Mouse (Mus musculus): ENCODE measurements at regions not wholly inside any gene's neighbourhood (a gene's known extent, or its start where the extent isn't known, plus 50 kb on each side); places are given as distances from the start of the nearest gene placed in this dataset.
A peak's percentile ranks its signal among the peaks of the same experiment; 100 is the strongest.
"Not testable (repeated sequence)": the region's sequence is repeated elsewhere in the genome, so short reads cannot be mapped to it uniquely, and the experiment has no call there.

DNA sequence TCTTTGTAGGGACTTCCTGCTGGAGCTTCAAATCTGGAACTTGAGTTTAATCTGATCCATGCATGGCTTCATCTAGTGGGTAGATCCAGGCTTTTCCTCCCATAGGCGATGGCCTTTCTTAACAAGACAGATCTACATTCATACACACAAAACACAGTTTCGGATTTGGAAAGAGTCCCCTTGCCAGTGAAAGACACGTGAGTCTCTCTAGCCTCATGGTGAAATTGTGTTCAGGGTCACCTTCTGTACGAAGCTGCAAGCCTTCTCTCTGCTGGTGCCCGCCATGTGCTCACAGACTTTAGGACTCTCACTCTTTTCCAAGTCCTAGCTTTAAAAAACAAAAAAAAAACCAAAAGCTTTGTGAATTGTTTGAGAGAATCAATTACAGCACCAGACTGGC, 51.4 kb upstream of the Dlx2 start:
- no peak for ATAC-seq

DNA sequence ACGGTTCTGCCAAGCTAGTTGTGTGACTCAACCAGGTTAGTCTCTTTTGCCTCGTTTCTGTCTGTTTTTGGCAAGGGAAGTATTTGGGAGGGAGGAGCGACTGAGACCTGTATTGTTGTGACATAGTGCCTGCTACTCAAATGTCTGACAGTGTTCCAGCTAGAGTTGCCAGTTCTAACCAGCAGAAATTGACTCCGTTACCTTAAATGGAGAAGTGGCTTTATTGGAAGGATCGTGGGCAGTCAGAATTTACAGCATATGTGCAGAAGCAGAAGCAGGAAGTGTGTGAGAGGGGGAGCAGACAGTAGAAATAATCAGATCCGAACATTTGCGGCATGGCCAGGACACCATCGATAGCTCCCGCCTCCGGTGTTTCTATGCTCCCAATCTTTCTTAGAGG, 51.8 kb upstream of the Dlx2 start:
- no peak for ATAC-seq

GRCm38 (mm10) chr2:71598778-71599177, 52.2 kb upstream of the Dlx2 start:
- peak; percentile 91 for ATAC-seq

- no peak for ATAC-seq
Observed at GRCm38 (mm10) chr2:71600213-71600612, 53.7 kb upstream of the Dlx2 start.

DNA sequence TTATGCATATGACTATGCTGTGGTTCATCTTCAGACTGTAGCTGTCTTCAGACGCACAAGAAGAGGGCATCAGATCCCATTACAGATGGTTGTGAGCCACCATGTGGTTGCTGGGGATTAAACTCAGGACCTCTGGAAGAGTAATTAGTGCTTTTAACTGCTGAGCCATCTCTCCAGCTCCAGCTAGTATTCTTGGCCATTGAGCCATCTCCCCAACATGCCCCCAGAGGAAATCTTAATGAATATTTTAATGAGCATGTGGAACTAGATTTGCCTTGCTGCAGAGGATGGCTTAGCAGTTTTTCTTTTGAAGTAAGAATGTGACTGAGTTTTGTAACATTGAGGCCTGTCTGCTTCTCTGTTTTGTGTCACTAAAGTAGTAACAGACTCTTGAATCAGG, 54.4 kb upstream of the Dlx2 start:
- no peak for ATAC-seq

DNA sequence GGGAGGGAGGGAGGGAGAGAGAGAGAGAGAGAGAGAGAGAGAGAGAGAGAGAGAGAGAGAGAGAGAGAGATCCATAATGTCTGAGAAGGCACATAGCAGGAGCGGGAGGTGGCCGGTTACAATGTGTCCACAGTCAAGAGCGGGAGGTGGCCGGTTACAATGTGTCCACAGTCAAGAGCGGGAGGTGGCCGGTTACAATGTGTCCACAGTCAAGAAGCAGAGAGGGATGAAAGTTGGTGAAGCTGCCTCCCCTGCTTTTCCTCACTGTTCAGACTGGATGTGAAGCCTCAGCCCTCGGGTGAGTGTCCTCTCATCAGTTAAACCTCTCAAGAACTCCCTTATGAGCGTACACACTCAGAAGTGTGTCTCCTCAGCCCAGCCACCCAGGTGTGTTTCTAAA, 57.2 kb upstream of the Dlx2 start:
- not testable (repeated sequence) for ATAC-seq

GRCm38 (mm10) chr2:71605606-71606005, 59.1 kb upstream of the Dlx2 start:
- no peak for ATAC-seq

GRCm38 (mm10) chr2:71607087-71607502, 60.5 kb upstream of the Dlx2 start:
- no peak for ATAC-seq

- no peak for ATAC-seq
Observed at GRCm38 (mm10) chr2:71613216-71613615, 66.7 kb upstream of the Dlx2 start.

DNA sequence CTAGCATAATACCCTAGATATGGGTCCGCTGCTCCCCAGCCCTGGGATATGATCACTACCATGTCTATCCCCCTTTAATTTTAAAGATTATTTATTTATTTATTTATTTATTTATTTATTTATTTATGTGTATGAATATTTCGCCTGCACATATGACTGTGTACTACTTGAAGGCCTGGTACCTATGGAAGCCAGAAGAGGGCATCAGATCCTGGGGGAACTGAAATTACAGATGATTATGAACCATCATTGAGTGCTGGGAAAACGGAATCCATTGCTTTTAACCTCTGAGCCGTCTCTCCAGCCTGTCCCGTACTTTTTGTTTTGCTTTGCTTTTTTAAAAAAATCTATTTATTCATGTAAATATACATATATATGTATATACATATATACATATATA, 70.0 kb upstream of the Dlx2 start:
- ATAC-seq = no peak

- ATAC-seq = no peak
Observed at GRCm38 (mm10) chr2:71621458-71621857, 74.9 kb upstream of the Dlx2 start.

DNA sequence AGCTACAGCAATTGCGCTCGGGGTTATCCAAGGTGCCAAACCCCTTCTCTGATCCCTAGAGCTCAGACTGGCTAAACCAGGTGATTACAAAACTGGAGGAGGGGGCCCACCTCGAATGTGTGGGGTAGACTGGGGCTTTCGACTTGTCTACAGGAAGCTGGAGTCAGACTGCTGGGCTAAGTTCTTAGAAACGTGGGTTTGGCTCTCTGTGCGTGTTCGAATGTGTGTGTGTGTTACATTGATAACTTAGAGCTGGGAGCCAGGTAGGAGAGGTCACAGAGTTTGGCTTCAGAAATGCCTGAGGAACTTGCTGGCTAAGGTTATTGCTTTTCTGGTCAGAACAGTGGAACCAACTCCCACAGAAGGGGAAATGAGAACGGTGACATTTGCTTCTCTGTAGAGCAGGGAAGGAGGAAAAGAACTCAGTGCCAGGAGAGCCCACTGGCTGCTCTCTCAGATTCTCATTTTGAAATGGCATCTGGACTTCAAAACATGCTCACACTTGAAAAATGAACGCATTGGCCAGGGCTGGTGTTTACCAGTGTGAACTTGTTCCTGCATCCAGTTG, 76.1 kb upstream of the Dlx2 start:
- no peak for ATAC-seq

DNA sequence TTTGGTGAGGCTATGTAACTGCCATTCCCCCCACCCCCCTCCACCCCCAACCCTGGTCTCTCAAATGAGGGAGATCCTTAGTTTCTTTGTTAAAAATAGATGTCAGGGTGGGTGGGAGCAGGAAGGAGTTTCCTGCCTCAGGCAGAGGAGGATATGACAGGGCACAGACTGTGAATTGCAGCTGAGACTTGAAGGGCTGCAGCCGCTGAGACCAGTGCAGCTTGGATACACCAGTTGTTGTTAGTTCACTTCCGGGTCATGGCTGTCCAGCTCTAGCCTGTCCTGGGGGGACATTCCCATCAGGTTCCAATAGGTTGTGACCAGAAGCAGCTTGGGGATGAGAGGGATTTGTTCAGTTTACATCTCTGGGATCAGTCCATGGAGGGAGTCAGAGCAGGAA, 76.6 kb upstream of the Dlx2 start:
- ATAC-seq = no peak

DNA sequence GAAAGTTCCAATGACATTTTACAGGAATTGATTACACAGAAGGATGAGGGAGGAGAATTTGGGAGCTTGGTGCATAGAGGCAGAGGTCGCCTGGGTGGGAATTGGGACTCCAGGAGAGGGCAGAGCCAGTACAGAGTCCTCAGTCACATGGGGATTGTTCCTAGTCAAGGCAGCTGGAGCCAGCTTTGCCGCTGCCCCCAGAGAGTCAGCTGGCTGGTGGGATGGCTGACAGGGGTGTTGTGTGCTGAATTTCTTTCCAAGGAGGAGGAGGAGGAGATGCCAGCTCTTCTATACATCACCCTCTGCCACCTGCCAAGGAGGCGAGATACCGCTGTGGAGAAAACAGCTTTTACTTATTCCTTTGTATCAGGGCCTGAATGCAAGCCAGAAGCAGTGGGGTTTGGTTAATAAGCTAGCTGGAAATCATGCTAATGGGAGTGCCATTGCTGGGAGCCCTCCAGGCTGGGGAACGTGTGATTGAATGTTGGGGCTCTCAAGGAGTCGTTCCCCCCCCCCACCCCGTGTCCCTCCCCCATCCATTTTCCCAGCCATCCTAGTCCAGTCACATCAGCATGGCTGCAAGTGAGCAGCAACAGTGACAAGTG, 78.8 kb upstream of the Dlx2 start:
- ATAC-seq = no peak

GRCm38 (mm10) chr2:71626404-71626803, 79.8 kb upstream of the Dlx2 start:
- ATAC-seq = no peak

DNA sequence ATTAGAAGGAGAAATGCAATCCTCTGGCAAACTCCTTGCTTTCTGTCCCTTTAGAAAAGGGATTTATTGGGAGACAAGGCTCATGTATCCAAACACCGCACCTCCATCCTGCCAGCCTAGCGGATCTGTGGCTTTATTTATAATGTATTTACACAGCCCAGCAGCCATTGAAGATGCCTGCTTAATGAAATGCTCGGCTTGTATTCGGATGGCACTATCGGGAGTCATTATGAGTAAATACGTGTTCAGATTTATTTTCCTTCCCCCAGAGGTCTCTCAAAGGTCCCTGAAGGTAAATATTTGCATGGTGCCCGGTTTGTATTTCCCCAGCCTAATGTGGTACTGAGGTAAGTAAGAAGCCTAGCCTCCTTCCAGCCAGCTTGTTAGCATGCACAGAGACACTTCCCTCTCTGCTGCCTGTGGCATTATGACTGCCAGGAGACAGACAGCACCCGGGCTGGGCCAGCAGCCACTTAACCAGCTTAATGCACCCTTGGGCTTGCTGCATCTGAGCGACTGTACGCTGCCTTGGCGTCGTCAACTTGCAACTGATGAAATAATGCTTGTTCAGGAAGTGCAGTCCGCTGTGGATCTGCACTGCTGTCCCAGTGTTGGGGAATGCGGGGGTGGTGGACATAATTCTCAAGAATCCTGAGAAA, 80.7 kb upstream of the Dlx2 start:
- ATAC-seq = no peak

GRCm38 (mm10) chr2:71628821-71629220, 82.3 kb upstream of the Dlx2 start:
- ATAC-seq = no peak

DNA sequence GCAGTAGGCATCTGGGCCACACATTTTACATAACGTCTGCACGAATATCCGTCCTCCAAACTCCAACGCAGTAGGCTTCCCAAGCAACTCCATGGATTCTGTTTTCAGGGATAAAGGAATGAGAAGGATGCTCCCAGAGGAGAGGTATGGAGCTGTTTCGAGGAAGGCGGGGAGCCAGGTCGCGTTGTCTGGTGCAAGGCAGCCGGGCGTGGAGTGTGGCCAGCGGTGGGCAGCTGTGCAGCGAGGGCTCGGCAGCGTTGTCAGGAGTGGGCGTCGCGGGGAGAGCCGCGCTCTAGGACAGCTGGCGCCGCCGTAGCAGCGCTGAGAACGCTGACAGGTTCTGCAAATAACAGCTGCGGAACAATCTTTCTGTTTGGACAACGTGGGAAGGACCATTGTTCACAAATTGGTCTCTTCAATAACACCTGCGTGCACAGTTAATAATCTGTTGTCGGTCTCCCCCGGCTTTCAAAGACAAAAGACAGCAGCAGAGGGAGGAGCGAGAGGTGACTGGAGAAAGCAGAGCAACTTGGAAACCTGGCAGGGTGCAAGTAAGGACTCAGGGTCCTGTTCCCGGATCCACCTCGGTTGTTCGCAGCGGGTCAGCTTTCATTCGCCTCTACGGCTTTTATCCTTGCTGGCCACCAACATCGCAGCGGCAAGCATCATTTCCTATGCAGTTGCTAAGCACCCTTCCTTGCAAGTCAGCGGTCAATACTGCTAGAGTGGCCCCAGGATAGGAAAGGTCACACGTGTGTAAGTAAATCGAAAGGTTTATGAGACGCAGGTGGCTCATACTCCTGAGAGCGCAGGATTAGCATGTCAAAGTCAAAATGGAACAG, 83.0 kb upstream of the Dlx2 start:
- no peak for ATAC-seq

GRCm38 (mm10) chr2:71630143-71630463, 83.5 kb upstream of the Dlx2 start:
- no peak for ATAC-seq

DNA sequence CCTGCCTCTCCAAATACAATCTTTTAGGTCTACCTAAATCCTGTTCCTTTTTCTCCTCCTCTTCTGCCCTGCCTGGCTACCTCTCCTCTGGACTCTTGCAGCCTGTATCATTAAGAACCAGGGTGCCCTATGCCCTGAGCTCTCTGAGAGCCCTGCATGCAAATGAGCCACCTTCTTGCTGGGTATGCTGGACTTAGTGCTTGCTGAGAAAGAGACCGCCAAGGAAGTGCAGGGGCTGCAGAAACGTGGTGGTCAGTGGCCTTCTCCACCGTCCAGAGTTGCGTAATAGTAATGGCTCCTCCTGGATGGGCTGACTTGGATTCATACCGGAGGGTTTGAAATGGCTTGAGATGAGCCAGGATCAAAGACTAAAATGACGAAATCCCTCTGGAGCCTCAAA, 86.9 kb upstream of the Dlx2 start:
- no peak for ATAC-seq

- ATAC-seq = no peak
Observed at GRCm38 (mm10) chr2:71634471-71634870, 87.9 kb upstream of the Dlx2 start.

- no peak for ATAC-seq
Observed at GRCm38 (mm10) chr2:71636134-71636533, 89.6 kb upstream of the Dlx2 start.

DNA sequence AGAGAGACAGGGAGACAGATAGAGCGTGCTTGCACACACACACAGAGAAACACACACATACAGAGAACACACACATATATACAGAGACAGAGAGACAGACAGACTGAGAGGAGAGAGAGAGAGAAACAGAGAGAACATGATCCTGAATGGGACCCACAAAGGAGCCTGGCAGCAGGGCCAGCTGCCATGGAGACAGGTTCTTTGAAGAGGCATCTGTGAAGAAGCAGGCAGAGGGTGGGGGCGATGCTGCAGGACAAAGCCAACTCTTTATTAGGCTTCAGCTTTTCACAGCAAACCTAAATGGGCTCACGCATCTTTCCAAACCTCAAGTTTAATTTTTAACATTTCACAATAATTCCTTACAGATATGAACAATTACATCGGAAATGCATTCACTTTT, 90.0 kb upstream of the Dlx2 start:
- no peak for ATAC-seq

GRCm38 (mm10) chr2:71640251-71640650, 93.7 kb upstream of the Dlx2 start:
- ATAC-seq = no peak
